Mouse (Mus musculus) cortical plate, adult 2 months (tissue): ENCODE data around the gene Taf1b.

Source experiments
- CTCF ChIP-seq: fragments of 200-500 bp; IDR thresholded peaks from 2 replicates; pipeline ENCODE4 v1.5.1; 2011; ENCODE audit warnings: mild to moderate bottlenecking, control low read depth, low read length; ENCODE audit not compliant: insufficient read depth; ENCODE audit errors: extremely low read depth
- POLR2A ChIP-seq: fragments of 200-500 bp; IDR thresholded peaks from 2 replicates; pipeline ENCODE4 v1.6.1; 2011; ENCODE audit warnings: mild to moderate bottlenecking, low read length, control low read depth; ENCODE audit not compliant: insufficient read depth; ENCODE audit errors: extremely low read depth

- TF ChIP-seq POLR2A (no peak), CTCF (no peak)
These were observed 37.8 kb upstream of the Taf1b start for GRCm38 (mm10) chr12:24460406-24460805.
